Mouse (Mus musculus) embryonic facial prominence, embryonic 10.5 days (tissue): ENCODE results near the gene Ptprt. TPM values are rescaled to one million over a fixed set of nuclear protein-coding genes. Genes with fewer than 3 reads are reported as not detected.

Experiments used
- DNase-seq: peaks from one replicate; pipeline ENCODE4 v3.0.0-alpha.2; 2017; ENCODE audit warnings: low spot score
- H3K27ac ChIP-seq: fragments of 300-500 bp; sonication (generic); replicated peaks from 2 replicates; pipeline ENCODE4 v1.5.1; 2016; ENCODE audit warnings: mild to moderate bottlenecking
- H3K27me3 ChIP-seq: fragments of 300-500 bp; sonication (generic); replicated peaks from 2 replicates; pipeline ENCODE4 v1.6.1; 2016; ENCODE audit warnings: low read depth, mild to moderate bottlenecking; ENCODE audit not compliant: poor library complexity, severe bottlenecking
- H3K36me3 ChIP-seq: fragments of 300-500 bp; sonication (generic); replicated peaks from 2 replicates; pipeline ENCODE4 v1.6.1; 2016; ENCODE audit warnings: mild to moderate bottlenecking, moderate library complexity
- H3K4me1 ChIP-seq: fragments of 300-500 bp; sonication (generic); 2 replicates; pipeline ENCODE4 v1.6.1; 2016
- H3K4me3 ChIP-seq: fragments of 300-500 bp; sonication (generic); 2 replicates; pipeline ENCODE4 v1.5.1; 2016; ENCODE audit warnings: mild to moderate bottlenecking, moderate library complexity
- H3K9me3 ChIP-seq: fragments of 300-500 bp; sonication (generic); 2 replicates; pipeline ENCODE4 v1.6.1; 2016; ENCODE audit warnings: mild to moderate bottlenecking
- WGBS: fragments of 180-500 bp; shearing (Covaris S2); methylation state at CpG from one replicate; pipeline ENCODE4 v1.1.7; 2016; 5-methylcytosine and 5-hydroxymethylcytosine counted together
- polyA plus RNA-seq: library from polyadenylated mRNA; unstranded; fragments of >200 nt; fragmentation: Nextera tagmentation; extraction: Ambion mirVana; gene quantifications from 2 replicates; pipeline ENCODE4 v1.2.1, GENCODE M21; 2016

Ptprt gene
- polyA plus RNA-seq, 1 experiment from 2014 or later, result 0.72 TPM

GRCm38 (mm10) chr2:161833846-161834245 lies 827.1 kb downstream of the Ptprt start:
- Histone ChIP-seq H3K4me1 (no peaks in the 10 kb centered on the region), H3K27me3 (no peaks in the 10 kb centered on the region), H3K27ac (no peak overlapping the region), H3K36me3 (no peaks in the 10 kb centered on the region), H3K9me3 (no peaks in the 10 kb centered on the region), H3K4me3 (no peak overlapping the region)
- 90% methylated on average over 2 of the region's 2 CpGs for WGBS
- DNase-seq, result no peak

GRCm38 (mm10) chr2:161813326-161813725 lies 847.6 kb downstream of the Ptprt start:
- Histone ChIP-seq H3K9me3 (no peaks in the 10 kb centered on the region), H3K27me3 (no peaks in the 10 kb centered on the region), H3K4me3 (no peak overlapping the region), H3K27ac (no peak overlapping the region), H3K36me3 (no peaks in the 10 kb centered on the region), H3K4me1 (no peaks in the 10 kb centered on the region)
- 73% methylated on average over 1 of the region's 1 CpGs for whole genome bisulfite sequencing
- DNase-seq, result no peak

- DNase-seq, result no peak
- WGBS, result 89% methylated on average over 9 of the region's 9 CpGs
- H3K9me3 ChIP-seq, result no peaks in the 10 kb centered on the region
- H3K27me3 ChIP-seq, result no peaks in the 10 kb centered on the region
- no peak overlapping the region for H3K27ac ChIP-seq
- H3K36me3 ChIP-seq, result no peaks in the 10 kb centered on the region
- H3K4me3 ChIP-seq, result no peak overlapping the region
- no peaks in the 10 kb centered on the region for H3K4me1 ChIP-seq
Measured at GRCm38 (mm10) chr2:161808086-161808801, 852.7 kb downstream of the Ptprt start.

DNA sequence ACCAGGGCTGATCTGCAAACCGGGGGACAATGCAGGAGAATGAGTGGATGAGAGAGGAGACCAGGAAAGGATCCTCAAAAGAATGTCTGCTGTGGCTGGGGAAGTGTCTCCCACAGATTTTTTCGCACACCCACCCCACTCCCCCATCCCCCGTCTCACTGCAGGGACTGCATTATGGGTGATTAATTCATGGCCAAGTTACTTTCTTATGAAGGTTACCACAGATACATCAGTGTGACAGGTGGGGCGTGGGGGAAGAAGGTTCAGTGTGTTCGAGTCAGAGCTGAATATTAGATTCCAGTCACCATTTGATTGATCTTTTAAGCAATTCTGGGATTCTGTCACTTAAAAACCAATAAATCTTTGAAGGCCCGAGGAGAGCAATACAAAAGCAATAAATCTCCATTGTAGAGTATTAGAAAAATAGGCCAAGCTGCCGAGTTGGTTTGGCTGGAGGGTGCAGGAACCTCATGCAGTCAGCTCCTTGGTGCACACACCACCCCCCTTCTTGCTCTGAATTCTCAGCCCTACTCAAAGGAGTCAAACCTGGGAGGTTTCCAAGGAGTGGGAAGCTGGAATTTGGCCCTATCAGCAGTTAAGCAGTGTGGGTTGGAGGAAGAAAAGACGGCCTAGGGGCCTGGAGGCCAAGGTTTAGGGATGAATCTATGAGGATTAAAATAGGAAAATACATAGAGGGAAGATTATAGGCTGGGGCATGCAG lies 854.5 kb downstream of the Ptprt start:
- 80% methylated on average over 8 of the region's 8 CpGs for WGBS
- Histone ChIP-seq H3K27me3 (no peaks in the 10 kb centered on the region), H3K27ac (no peak overlapping the region), H3K4me3 (no peak overlapping the region), H3K9me3 (no peaks in the 10 kb centered on the region), H3K4me1 (no peaks in the 10 kb centered on the region), H3K36me3 (no peaks in the 10 kb centered on the region)
- DNase-seq, result no peak

DNA sequence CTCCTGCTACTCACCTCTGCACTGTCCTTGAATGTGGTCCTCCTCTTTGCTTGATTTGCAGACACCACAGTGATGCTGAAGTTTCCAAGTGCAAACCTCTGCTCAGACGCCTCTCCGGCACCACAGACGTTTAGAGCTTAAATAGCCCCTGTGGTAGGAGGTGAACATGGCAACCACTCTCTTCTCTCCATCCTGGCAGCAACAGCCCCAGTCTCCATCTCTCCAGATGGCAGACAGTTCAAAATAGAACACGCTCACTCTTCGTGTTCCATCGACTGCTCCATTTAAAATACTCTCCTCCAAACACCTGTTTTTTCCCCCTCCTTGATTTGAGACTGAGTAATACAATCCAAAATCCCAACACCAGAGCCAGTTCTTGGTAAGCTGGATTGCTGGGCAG lies 861.0 kb downstream of the Ptprt start:
- WGBS, result 89% methylated on average over 6 of the region's 6 CpGs
- no peak for DNase-seq
- Histone ChIP-seq H3K4me3 (no peak overlapping the region), H3K27ac (no peak overlapping the region), H3K4me1 (no peaks in the 10 kb centered on the region), H3K9me3 (no peaks in the 10 kb centered on the region), H3K27me3 (no peaks in the 10 kb centered on the region), H3K36me3 (no peaks in the 10 kb centered on the region)

DNA sequence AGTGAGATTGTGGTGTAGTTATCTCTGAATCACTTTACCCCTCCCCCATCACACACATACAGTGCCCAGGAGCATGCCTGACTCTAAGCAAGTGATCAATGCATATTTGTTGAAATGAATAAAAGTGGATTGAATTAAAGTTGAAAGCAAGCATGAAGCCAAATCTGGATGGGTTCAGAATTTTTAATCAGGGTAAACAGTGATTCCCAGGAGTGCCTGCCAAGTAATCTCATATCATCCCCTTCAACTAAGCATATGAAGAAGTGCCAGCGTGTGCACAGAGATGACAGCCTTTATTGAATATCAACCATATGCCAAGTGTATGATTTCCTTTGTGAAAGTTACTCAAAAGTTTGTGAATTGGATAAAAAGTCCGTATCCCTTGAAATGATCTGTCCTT lies 893.4 kb downstream of the Ptprt start:
- Histone ChIP-seq H3K36me3 (no peaks in the 10 kb centered on the region), H3K4me1 (no peaks in the 10 kb centered on the region), H3K4me3 (no peak overlapping the region), H3K27me3 (no peaks in the 10 kb centered on the region), H3K9me3 (no peaks in the 10 kb centered on the region), H3K27ac (no peak overlapping the region)
- 90% methylated on average over 2 of the region's 2 CpGs for WGBS
- DNase-seq, result no peak

DNA sequence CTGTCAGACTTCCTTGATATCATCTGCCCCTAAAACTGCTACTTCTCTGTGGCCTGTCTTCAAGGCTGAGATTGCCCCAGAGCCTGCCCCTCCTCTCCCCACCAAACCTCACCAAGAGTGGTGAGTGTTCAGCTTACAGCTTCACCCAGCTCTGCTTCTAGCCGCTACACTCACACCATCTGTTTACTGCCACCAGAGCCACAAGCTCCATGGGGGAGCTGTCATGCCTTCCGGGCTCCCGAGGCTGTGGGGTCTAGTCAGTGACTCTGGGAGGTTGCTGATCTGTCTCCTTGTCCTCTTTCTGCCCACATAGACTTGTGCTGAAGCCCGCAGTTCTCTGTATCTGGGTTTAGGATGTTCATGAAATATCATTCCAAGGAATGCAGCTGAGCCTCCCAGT lies 947.9 kb downstream of the Ptprt start:
- WGBS, result 41% methylated on average over 4 of the region's 4 CpGs

DNA sequence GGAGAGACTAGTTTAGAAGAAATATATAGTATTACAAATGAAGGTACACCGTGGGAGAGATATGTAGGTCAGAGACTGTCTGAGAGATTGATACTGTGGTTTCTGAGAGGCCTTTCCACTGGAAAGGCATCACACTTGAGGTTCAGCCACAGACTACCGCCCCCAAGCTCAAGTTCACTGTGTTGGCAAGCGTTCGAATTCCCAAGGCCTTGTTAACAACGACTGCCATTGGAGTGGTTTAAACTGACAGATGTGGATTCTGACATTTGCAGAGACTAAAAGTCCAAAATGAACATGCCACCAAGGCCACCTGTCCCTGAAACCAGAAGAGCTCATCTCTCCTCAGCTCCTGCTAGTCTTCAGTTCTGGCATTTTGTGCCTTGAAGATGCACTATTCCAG lies 951.6 kb downstream of the Ptprt start:
- Histone ChIP-seq H3K4me3 (no peak overlapping the region), H3K27me3 (no peaks in the 10 kb centered on the region; the same call in 1 of the 2 replicates), H3K27ac (no peak overlapping the region), H3K4me1 (peaks cover 5% of the 10 kb centered on the region; the same call in 1 of the 2 replicates), H3K36me3 (no peaks in the 10 kb centered on the region), H3K9me3 (no peaks in the 10 kb centered on the region)
- 89% methylated on average over 5 of the region's 5 CpGs for WGBS
- DNase-seq, result no peak

More for the DNA sequence above, 947.9 kb downstream of the Ptprt start:
- Histone ChIP-seq H3K27me3 (no peaks in the 10 kb centered on the region), H3K4me3 (no peak overlapping the region), H3K4me1 (no peaks in the 10 kb centered on the region; the same call in 1 of the 2 replicates), H3K36me3 (no peaks in the 10 kb centered on the region), H3K27ac (no peak overlapping the region), H3K9me3 (no peaks in the 10 kb centered on the region)
- no peak for DNase-seq

GRCm38 (mm10) chr2:161706386-161706915 lies 954.5 kb downstream of the Ptprt start:
- Histone ChIP-seq H3K4me1 (peaks cover 5% of the 10 kb centered on the region; the same call in 1 of the 2 replicates), H3K9me3 (no peaks in the 10 kb centered on the region), H3K36me3 (no peaks in the 10 kb centered on the region), H3K27me3 (no peaks in the 10 kb centered on the region; the same call in 1 of the 2 replicates), H3K4me3 (no peak overlapping the region), H3K27ac (no peak overlapping the region)
- no peak for DNase-seq
- WGBS, result 88% methylated on average over 7 of the region's 7 CpGs

- WGBS, result 35% methylated on average over 8 of the region's 8 CpGs
- no peaks in the 10 kb centered on the region for H3K9me3 ChIP-seq
- DNase-seq, result no peak
- no peak overlapping the region for H3K27ac ChIP-seq
- H3K36me3 ChIP-seq, result no peaks in the 10 kb centered on the region
- H3K4me3 ChIP-seq, result no peak overlapping the region
- H3K4me1 ChIP-seq, result 0 out of 2 replicates have a peak, but pooled peaks cover 5% of the 10 kb centered on the region
- H3K27me3 ChIP-seq, result no peaks in the 10 kb centered on the region; the same call in 1 of the 2 replicates
Measured at GRCm38 (mm10) chr2:161704811-161705210, 956.1 kb downstream of the Ptprt start.

- 47% methylated on average over 9 of the region's 9 CpGs for WGBS
- no peak overlapping the region for H3K4me3 ChIP-seq
- no peaks in the 10 kb centered on the region; the same call in 1 of the 2 replicates for H3K27me3 ChIP-seq
Measured at GRCm38 (mm10) chr2:161704410-161704809, 956.5 kb downstream of the Ptprt start.

DNA sequence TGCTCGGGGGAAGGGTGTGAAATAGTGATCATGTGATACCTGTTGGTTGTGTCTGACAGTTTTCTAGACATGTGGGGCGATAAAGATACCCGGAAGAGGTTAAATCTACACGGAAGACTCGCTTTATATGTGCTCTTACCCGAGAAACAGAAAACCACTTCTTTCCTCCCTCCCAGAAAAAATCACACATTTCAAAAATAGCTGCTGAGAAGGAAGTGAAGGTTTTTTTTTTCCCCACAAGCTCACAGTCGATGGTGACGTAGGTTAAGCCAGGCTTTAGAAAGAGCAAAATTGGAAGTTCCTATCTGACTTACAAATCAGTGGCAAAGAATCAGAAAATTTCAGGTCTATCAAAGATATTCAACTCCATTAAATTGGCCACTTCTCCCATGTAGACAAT lies 965.1 kb downstream of the Ptprt start:
- WGBS, result 86% methylated on average over 8 of the region's 8 CpGs
- H3K9me3 ChIP-seq, result no peaks in the 10 kb centered on the region

More at GRCm38 (mm10) chr2:161704410-161704809, 956.5 kb downstream of the Ptprt start:
- Histone ChIP-seq H3K27ac (no peak overlapping the region), H3K4me1 (0 out of 2 replicates have a peak, but pooled peaks cover 5% of the 10 kb centered on the region), H3K36me3 (no peaks in the 10 kb centered on the region), H3K9me3 (no peaks in the 10 kb centered on the region)
- DNase-seq, result no peak

More for the DNA sequence above, 965.1 kb downstream of the Ptprt start:
- Histone ChIP-seq H3K36me3 (no peaks in the 10 kb centered on the region), H3K4me3 (no peak overlapping the region), H3K4me1 (no peaks in the 10 kb centered on the region), H3K27me3 (no peaks in the 10 kb centered on the region), H3K27ac (no peak overlapping the region)
- DNase-seq, result no peak
